Mouse (Mus musculus) cerebellum, adult 2 months (tissue): ENCODE results near the gene Arl15. TPM values are rescaled to one million over a fixed set of nuclear protein-coding genes. Genes with fewer than 3 reads are reported as not detected.

Experiments used
- DNase-seq, 2 experiments: peaks; one replicate each; pipeline ENCODE4 v3.0.0; 2021
- H3K27ac ChIP-seq: fragments of 200-500 bp; 2 replicates; pipeline ENCODE4 v1.5.1; 2012; ENCODE audit warnings: low read length, control low read depth, inconsistent platforms; ENCODE audit not compliant: insufficient read depth
- H3K27me3 ChIP-seq: fragments of 200-500 bp; 2 replicates; pipeline ENCODE4 v1.6.1; 2012; ENCODE audit warnings: inconsistent platforms, mild to moderate bottlenecking, low read length, moderate library complexity; ENCODE audit not compliant: control insufficient read depth, insufficient read depth
- H3K4me1 ChIP-seq: fragments of 200-500 bp; 2 replicates; pipeline ENCODE4 v1.6.1; 2011; ENCODE audit warnings: low read length; ENCODE audit not compliant: control insufficient read depth, insufficient read depth
- H3K4me3 ChIP-seq: fragments of 200-500 bp; replicated peaks from 2 replicates; pipeline ENCODE3; 2011; ENCODE audit warnings: mild to moderate bottlenecking, low read depth, low read length, control low read depth; ENCODE audit not compliant: insufficient read depth
- CTCF ChIP-seq: fragments of 200-500 bp; IDR thresholded peaks from 2 replicates; pipeline ENCODE4 v1.5.1; 2011; ENCODE audit warnings: low read depth, mild to moderate bottlenecking, control low read depth, low read length, moderate library complexity, borderline replicate concordance; ENCODE audit not compliant: insufficient read depth
- POLR2A ChIP-seq: fragments of 200-500 bp; IDR thresholded peaks from 2 replicates; pipeline ENCODE4 v1.6.1; 2011; ENCODE audit warnings: low read length, control low read depth, borderline replicate concordance; ENCODE audit not compliant: insufficient read depth
- WGBS: fragments of 180-500 bp; shearing (Covaris S2); methylation state at CpG from one replicate; pipeline ENCODE4 v1.1.7; 2018; 5-methylcytosine and 5-hydroxymethylcytosine counted together
- polyA plus RNA-seq: library from polyadenylated mRNA; depleted of rRNA; stranded (reverse); fragments of >200 nt; gene quantifications from 2 replicates; pipeline ENCODE4 v1.2.3, GENCODE M21; 2012

Gene Arl15
- polyA plus RNA-seq, 1 experiment: 10.3 TPM

DNA sequence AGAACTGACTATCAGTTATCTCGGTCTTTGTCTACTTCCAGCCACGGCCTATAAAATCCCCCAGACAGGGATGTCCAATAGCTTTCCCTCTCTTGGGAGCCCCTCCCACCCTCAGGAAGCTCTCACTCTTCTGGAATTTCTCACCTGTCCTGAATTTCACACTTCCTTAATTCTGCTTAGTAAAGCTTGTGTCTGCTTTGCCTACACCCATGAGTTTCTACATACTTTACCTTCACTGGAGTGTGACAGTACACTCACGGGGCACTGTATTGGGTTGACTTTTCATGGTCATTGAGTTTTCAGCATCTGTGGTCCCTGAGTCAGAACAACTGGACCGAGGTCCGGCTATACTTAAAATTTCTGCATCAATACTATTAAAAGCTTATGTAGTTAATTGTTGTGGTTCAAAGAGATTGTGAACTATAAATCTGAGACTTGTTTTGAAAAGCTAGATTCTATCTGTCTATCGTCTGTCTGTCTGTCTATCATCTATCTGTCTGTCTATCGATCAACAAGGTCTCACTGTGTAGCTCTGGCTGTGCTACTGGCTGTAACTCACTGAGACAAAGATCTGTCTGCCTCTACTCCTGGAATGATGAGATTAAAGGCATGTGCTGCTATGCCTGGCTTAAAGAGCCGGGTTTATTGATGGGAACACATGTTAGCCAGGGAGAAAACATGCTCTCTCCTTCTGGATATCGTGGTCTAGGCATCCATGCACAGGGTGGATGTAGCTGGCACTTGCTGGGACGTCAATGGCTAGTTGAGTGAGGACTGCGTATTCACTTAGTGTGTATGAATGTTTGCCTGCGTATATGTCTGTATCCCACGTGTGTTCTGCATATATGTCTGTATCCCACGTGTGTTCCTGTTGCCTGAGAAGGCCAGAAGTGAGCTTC lies 48.4 kb downstream of the Arl15 start:
- TF ChIP-seq POLR2A (no peak), CTCF (no peak)
- Histone ChIP-seq H3K4me1 (no peaks in the 10 kb centered on the region; the same call in 1 of the 2 replicates), H3K27me3 (no peaks in the 10 kb centered on the region), H3K27ac (no peak overlapping the region), H3K4me3 (no peak overlapping the region)
- no peak for DNase-seq
- WGBS: 92% methylated on average over 14 of the region's 14 CpGs

DNA sequence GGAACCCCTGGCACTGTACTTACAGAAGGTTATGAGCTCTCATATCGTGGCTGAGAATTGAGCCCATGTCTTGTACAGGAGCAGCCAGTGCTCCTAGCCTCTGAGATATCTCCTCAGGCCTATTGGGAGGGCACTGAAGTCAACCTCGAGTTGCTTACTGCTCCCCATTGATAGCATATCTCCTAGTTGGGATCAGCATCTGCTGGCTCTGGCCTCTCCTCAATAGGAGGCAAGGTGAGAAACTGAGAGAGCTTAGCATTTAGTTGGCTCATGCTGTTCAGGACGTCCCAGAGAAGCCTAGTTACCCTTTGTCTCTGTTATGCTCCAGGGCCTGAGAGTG lies 49.0 kb downstream of the Arl15 start:
- WGBS: 83% methylated on average over 3 of the region's 3 CpGs
- Histone ChIP-seq H3K27ac (no peak overlapping the region), H3K4me3 (no peak overlapping the region), H3K4me1 (no peaks in the 10 kb centered on the region; the same call in 1 of the 2 replicates), H3K27me3 (no peaks in the 10 kb centered on the region)
- no peak for DNase-seq
- no peak for TF ChIP-seq POLR2A
- no peak for TF ChIP-seq CTCF

DNA sequence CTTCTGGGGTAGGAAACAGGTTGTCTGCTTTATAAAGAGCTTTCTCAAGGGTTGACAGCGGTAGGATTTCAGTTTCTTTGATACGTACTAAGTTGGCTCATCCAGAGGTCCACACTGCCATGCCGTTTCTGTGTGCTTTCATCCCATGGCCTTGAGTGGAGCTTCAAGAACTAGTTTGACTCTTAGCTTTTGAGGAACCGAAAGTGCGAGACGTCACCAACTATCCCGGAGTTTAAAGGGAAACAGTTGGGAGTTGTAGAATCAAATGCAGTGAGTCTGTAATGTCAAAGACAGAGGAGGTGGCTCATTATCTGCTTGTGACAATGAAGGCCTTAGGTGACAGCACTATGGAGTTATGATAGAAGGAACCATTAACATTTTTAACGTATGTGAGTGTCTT lies 49.6 kb downstream of the Arl15 start:
- no peak for TF ChIP-seq POLR2A
- no peak for TF ChIP-seq CTCF
- no peaks in the 10 kb centered on the region for H3K27me3 ChIP-seq
- H3K4me1 ChIP-seq: no peaks in the 10 kb centered on the region; the same call in 1 of the 2 replicates
- no peak overlapping the region for H3K4me3 ChIP-seq
- DNase-seq: no peak
- WGBS: 97% methylated on average over 8 of the region's 8 CpGs
- H3K27ac ChIP-seq: no peak overlapping the region

DNA sequence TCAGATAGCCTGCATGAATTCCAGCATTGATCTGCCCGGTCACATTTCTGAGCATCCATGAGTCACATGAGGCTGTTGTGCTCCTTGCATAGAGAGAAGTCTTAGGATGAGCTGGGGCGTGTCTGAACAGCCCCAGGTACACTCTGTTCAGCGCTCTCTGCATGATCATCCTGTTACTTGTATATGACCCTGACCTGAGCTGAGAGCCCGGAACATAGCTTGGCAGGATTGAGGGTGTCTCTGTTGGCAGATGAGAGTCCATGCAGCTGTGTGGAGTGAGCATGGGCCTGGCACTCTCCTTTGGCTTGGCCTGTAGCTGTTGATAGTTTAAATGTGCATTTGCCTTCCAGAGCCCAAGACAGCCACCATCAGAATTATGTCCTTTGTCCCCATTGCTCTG lies 50.4 kb downstream of the Arl15 start:
- WGBS: 79% methylated on average over 4 of the region's 4 CpGs
- no peaks in the 10 kb centered on the region; the same call in 1 of the 2 replicates for H3K4me1 ChIP-seq

DNA sequence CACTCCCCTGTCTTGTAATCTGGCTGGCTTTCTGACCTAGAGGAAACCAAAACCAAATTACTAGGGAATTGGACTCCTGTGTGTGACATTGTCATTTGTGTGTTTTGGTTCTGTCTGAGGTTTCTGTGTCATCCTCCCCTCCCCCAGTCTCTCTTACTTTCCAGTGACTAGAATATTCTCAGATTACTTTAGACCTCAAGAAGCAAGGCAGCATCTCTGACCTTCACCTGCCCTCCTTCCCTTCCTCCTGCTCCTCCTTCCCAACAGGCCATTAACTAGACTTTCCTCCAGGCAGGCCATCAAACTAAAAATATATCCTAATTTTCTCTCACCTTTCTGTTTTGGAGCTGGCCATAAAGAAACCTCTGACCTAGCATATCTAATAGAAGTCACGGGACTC lies 50.9 kb downstream of the Arl15 start:
- H3K4me1 ChIP-seq: no peaks in the 10 kb centered on the region; the same call in 1 of the 2 replicates
- H3K27ac ChIP-seq: no peak overlapping the region
- no peak overlapping the region for H3K4me3 ChIP-seq
- TF ChIP-seq POLR2A (no peak), CTCF (no peak)
- WGBS: 89% methylated on average over 1 of the region's 1 CpGs
- no peak for DNase-seq
- no peaks in the 10 kb centered on the region for H3K27me3 ChIP-seq

More for the DNA sequence above, 50.4 kb downstream of the Arl15 start:
- TF ChIP-seq CTCF: no peak
- no peak for TF ChIP-seq POLR2A
- H3K27ac ChIP-seq: no peak overlapping the region
- H3K4me3 ChIP-seq: no peak overlapping the region
- DNase-seq: no peak
- no peaks in the 10 kb centered on the region for H3K27me3 ChIP-seq

DNA sequence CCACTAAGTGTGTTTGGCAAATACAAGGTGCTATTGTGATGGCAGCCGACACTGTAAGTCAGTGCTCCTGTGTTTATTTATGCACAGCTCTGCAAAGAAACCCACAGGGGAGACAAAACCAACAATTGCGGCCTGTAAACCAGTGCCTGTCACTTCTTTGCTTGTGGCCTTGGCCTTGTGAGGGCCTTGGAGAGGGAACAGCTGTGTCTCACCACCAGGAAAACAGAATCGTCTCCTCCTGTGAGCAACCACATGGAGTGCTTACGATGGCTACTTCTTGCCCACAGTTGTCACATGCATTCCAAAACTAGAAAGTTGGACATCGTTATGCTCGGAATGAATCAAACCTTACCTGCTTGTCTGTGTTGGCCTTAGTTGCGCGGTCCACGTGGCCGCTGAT lies 52.1 kb downstream of the Arl15 start:
- Histone ChIP-seq H3K27me3 (no peaks in the 10 kb centered on the region), H3K4me1 (peaks cover 2% of the 10 kb centered on the region; the same call in 1 of the 2 replicates), H3K4me3 (no peak overlapping the region), H3K27ac (no peak overlapping the region)
- DNase-seq: no peak
- WGBS: 63% methylated on average over 10 of the region's 10 CpGs
- TF ChIP-seq CTCF (no peak), POLR2A (no peak)

DNA sequence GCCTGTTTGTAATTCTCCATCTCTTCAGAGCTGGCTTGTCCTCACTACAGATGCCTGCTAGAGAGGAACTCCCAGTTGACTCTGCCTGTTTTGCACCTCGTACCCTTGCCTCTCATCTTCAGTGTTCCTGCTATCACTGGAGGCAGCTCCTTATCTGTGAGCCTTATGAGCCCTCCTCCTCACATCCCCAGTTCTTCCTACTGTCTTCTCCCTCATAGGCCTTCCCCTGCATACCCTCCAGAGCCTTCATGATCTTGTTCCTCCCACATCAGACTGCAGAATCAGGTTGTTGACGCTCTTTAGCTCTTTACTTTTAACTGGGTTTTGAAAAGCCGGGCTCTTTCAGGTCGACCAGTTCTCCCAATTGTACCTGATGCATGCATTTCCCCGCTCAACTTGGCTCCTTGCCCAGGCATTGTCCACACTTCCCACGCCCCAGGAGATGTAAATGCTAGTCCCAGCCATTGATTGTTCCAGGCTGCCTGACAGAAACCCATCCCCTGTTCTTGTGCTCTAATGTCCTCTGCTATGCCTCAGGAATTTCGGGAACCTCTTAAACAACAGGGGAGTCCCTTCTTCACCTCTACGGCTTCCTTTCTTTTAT lies 56.2 kb downstream of the Arl15 start:
- TF ChIP-seq CTCF: no peak
- TF ChIP-seq POLR2A: no peak
- H3K4me3 ChIP-seq: no peak overlapping the region
- H3K27ac ChIP-seq: no peak overlapping the region
- no peaks in the 10 kb centered on the region for H3K27me3 ChIP-seq
- H3K4me1 ChIP-seq: peaks cover 2% of the 10 kb centered on the region; the same call in 1 of the 2 replicates
- DNase-seq: peak in 1 of 2 experiments; percentile 21
- WGBS: 70% methylated on average over 8 of the region's 8 CpGs
